Mouse (Mus musculus) cortical plate, adult 2 months (tissue): ENCODE data around the gene Nrxn1. TPM values are rescaled to one million over a fixed set of nuclear protein-coding genes. Genes with fewer than 3 reads are reported as not detected.
A peak's percentile ranks its signal among the peaks of the same experiment; 100 is the strongest.

Experiments
- H3K27ac ChIP-seq: fragments of 200-500 bp; 2 replicates; pipeline ENCODE4 v1.5.1; 2012; ENCODE audit warnings: low read length, control low read depth, inconsistent platforms; ENCODE audit not compliant: insufficient read depth
- H3K4me1 ChIP-seq: fragments of 200-500 bp; 2 replicates; pipeline ENCODE4 v1.6.1; 2011; ENCODE audit warnings: low read length; ENCODE audit not compliant: control insufficient read depth, insufficient read depth
- H3K4me3 ChIP-seq: fragments of 200-500 bp; 2 replicates; pipeline ENCODE4 v1.5.1; 2011; ENCODE audit warnings: mild to moderate bottlenecking, low read length, control low read depth; ENCODE audit not compliant: insufficient read depth
- CTCF ChIP-seq: fragments of 200-500 bp; IDR thresholded peaks from 2 replicates; pipeline ENCODE4 v1.5.1; 2011; ENCODE audit warnings: mild to moderate bottlenecking, control low read depth, low read length; ENCODE audit not compliant: insufficient read depth; ENCODE audit errors: extremely low read depth
- POLR2A ChIP-seq: fragments of 200-500 bp; IDR thresholded peaks from 2 replicates; pipeline ENCODE4 v1.6.1; 2011; ENCODE audit warnings: mild to moderate bottlenecking, low read length, control low read depth; ENCODE audit not compliant: insufficient read depth; ENCODE audit errors: extremely low read depth
- polyA plus RNA-seq: library from polyadenylated mRNA; depleted of rRNA; stranded (reverse); fragments of >200 nt; gene quantifications from 2 replicates; pipeline ENCODE4 v1.2.3, GENCODE M21; 2012

Nrxn1 gene
- polyA plus RNA-seq, 1 experiment = 244 TPM

GRCm38 (mm10) chr17:90696071-90696800 lies 396.6 kb downstream of the Nrxn1 start:
- Histone ChIP-seq H3K27ac (peak overlapping the region; percentile 73; the same call in 1 of the 2 replicates), H3K4me1 (peaks cover 3% of the 10 kb centered on the region; the same call in 1 of the 2 replicates), H3K4me3 (no peak overlapping the region)
- TF ChIP-seq CTCF (no peak), POLR2A (no peak)

DNA sequence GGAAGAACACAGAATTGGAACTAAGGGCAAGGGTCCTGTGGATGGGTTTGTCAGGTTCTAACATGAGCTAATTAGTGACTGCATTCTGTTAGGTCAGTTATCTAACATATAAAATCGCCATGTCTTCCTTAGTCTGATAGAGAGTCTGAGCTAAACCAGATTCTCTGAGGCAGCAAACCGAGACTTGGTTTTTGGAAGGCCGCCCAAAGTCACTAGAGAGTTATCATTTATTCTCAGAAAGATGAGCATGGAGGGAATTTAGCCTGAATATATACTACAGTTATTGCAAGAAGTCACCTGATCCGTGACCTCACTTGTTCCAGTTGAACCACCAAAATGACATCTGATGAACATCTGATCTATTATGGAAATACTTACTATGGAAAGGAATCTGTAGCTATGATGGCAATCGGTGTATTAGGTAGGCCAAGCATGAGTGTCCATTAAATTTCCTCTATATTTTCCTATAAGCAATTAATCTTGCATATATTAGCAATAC lies 397.7 kb downstream of the Nrxn1 start:
- no peak overlapping the region for H3K27ac ChIP-seq
- TF ChIP-seq POLR2A (no peak), CTCF (no peak)
- no peak overlapping the region for H3K4me3 ChIP-seq
- peaks cover 3% of the 10 kb centered on the region; the same call in 1 of the 2 replicates for H3K4me1 ChIP-seq

- Histone ChIP-seq H3K4me3 (no peak overlapping the region), H3K4me1 (no peaks in the 10 kb centered on the region), H3K27ac (no peak overlapping the region)
- no peak for TF ChIP-seq CTCF
- no peak for TF ChIP-seq POLR2A
Measured at GRCm38 (mm10) chr17:90684172-90684571, 408.7 kb downstream of the Nrxn1 start.

GRCm38 (mm10) chr17:90681019-90681418 lies 411.9 kb downstream of the Nrxn1 start:
- no peak overlapping the region for H3K27ac ChIP-seq
- TF ChIP-seq CTCF = no peak
- TF ChIP-seq POLR2A = no peak
- H3K4me1 ChIP-seq = no peaks in the 10 kb centered on the region
- no peak overlapping the region for H3K4me3 ChIP-seq

GRCm38 (mm10) chr17:90676676-90677075 lies 416.2 kb downstream of the Nrxn1 start:
- no peak overlapping the region for H3K4me3 ChIP-seq
- no peak overlapping the region; the same call in 1 of the 2 replicates for H3K27ac ChIP-seq
- TF ChIP-seq CTCF (no peak), POLR2A (no peak)
- H3K4me1 ChIP-seq = no peaks in the 10 kb centered on the region; the same call in 1 of the 2 replicates

DNA sequence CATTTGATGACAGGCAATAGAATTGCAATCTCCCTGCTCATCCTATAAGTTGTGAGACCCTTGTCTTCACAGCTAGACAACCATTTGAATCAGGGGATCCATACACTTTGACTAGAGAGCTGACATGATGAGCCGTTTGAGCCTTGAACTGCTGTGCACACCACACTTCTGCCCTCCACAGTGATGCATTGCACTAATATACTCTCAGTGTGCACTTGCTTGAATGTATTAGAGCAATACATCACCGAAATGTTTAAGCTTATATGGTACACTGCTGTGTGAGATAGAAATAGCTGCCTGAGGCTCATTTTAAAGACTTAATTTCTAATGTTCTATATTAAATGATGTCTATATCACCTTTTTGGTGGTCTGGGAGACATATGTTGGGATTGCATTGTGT lies 430.6 kb downstream of the Nrxn1 start:
- TF ChIP-seq CTCF (no peak), POLR2A (no peak)
- H3K4me1 ChIP-seq = no peaks in the 10 kb centered on the region
- no peak overlapping the region for H3K4me3 ChIP-seq
- no peak overlapping the region for H3K27ac ChIP-seq

DNA sequence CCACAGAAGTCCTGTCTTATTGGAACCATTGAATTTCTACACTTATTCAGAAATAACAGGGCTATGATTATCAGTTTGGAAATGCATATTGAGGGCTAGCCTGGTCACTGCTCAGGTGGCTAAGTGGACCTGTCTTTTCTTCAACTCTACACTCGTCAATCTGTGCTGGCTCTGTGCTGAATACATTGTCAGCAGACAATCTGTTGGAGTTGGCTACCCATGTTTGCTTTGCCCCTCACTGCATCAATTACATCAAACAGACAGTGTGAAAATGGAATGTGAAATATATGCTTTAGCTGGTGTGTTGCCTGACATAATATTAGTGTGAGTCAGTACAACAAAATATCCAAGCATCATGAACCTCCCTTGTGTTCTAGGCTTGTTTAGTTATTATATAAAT lies 438.4 kb downstream of the Nrxn1 start:
- Histone ChIP-seq H3K4me3 (no peak overlapping the region), H3K27ac (no peak overlapping the region), H3K4me1 (no peaks in the 10 kb centered on the region)
- no peak for TF ChIP-seq CTCF
- no peak for TF ChIP-seq POLR2A

DNA sequence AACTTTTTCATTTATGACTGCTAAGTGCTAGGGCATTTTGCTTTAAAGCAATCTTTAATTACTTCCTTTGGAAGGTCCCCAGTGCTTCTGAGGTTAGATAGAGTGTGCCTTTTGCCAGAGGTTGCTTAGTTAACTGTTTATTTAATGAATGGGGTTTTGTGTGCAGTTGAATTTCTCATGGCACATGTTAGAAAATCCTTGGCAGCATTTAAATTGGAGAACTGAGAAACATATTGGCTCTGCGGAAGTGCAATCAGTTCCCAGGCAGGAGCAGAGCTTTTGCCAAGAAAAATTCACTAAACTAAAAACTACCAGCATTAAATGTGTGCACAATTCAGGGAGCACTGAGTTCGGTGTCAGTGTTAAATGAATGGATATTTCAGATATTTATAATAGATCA lies 439.5 kb downstream of the Nrxn1 start:
- Histone ChIP-seq H3K27ac (no peak overlapping the region), H3K4me3 (no peak overlapping the region), H3K4me1 (no peaks in the 10 kb centered on the region)
- TF ChIP-seq CTCF (no peak), POLR2A (no peak)

DNA sequence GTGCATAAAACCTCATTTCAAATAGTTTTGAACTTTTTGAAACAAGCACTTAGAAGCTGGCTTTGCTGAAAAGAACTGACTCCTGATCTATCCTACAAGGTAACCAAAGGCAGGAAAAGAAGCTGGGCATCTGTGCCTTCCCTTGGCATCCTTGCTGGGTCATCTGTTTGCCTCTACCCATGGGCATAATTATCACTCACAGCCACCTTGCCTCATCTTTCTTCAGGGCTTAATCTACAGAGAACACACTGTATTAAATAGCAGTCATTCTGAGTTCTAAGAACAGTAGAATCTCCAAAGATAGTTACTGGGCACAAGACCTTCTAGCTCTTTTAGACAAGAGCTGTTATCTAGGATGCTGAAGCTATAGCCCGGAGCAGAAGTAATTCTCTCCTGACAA lies 442.6 kb downstream of the Nrxn1 start:
- Histone ChIP-seq H3K4me1 (no peaks in the 10 kb centered on the region), H3K4me3 (no peak overlapping the region), H3K27ac (no peak overlapping the region)
- TF ChIP-seq CTCF (no peak), POLR2A (no peak)

DNA sequence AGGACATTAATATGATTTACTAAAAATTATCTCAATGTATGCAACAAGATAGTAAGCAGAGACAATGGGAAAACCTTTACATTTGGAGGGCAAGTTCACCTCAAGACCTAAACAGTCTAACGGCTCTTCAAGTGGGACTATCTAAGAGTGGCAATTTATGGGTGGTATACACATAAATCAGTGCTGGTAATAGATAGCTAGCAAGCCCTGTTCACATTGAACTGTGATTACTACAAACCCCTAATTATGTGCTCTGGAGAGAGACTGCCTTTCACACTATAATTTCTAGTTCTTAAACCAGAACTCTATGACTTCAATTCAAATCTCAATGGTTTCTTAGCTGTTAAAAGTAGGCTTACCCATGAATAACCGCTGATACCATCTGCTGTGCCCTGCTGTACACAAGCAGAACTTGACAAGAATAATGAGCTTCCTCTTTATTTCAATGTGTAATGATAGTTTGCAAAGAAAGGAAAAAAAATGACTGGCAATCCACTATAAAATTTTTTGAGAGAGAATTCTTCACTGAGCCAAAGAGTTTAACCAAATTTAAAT lies 453.8 kb downstream of the Nrxn1 start:
- H3K27ac ChIP-seq = no peak overlapping the region
- no peaks in the 10 kb centered on the region; the same call in 1 of the 2 replicates for H3K4me1 ChIP-seq
- no peak for TF ChIP-seq POLR2A
- no peak for TF ChIP-seq CTCF
- H3K4me3 ChIP-seq = no peak overlapping the region
